Mouse (Mus musculus): ENCODE results near the gene Vamp5.

Gene Vamp5

GRCm38 (mm10) chr6:72380131-72380770, at the start of gene Vamp5:
Gene Vamp5, minus strand, starts transcription at chr6:72380468.
- peak; percentile 87 for DNase-seq (ENCODE audit: low spot score)

- no peak for DNase-seq (ENCODE audit: low spot score)
Measured at GRCm38 (mm10) chr6:72429061-72429842, 49.0 kb upstream of the Vamp5 start.

GRCm38 (mm10) chr6:72428036-72428435, 47.8 kb upstream of the Vamp5 start:
- DNase-seq (ENCODE audit: low spot score), result peak; percentile 58

GRCm38 (mm10) chr6:72425646-72426045, 45.4 kb upstream of the Vamp5 start:
- DNase-seq (ENCODE audit: low spot score), result no peak

- no peak for DNase-seq (ENCODE audit: low spot score)
Measured at GRCm38 (mm10) chr6:72420901-72421300, 40.6 kb upstream of the Vamp5 start.

GRCm38 (mm10) chr6:72419806-72420205, 39.5 kb upstream of the Vamp5 start:
- DNase-seq (ENCODE audit: low spot score), result no peak

- no peak for DNase-seq (ENCODE audit: low spot score)
Measured at GRCm38 (mm10) chr6:72418279-72418678, 38.0 kb upstream of the Vamp5 start.

- DNase-seq (ENCODE audit: low spot score), result no peak
Measured at GRCm38 (mm10) chr6:72415964-72416772, 35.9 kb upstream of the Vamp5 start.

GRCm38 (mm10) chr6:72415181-72415580, 34.9 kb upstream of the Vamp5 start:
- no peak for DNase-seq (ENCODE audit: low spot score)

- peak; percentile 87 for DNase-seq (ENCODE audit: low spot score)
Measured at GRCm38 (mm10) chr6:72414076-72414756, 33.9 kb upstream of the Vamp5 start, which contains the start of gene Ggcx. Gene Ggcx, plus strand, starts transcription at chr6:72414308.

GRCm38 (mm10) chr6:72410518-72410917, 30.2 kb upstream of the Vamp5 start:
- DNase-seq (ENCODE audit: low spot score), result no peak

GRCm38 (mm10) chr6:72410003-72410402, 29.7 kb upstream of the Vamp5 start:
- no peak for DNase-seq (ENCODE audit: low spot score)

GRCm38 (mm10) chr6:72409567-72409966, 29.3 kb upstream of the Vamp5 start:
- DNase-seq (ENCODE audit: low spot score), result peak; percentile 54

GRCm38 (mm10) chr6:72407119-72407518, 26.9 kb upstream of the Vamp5 start:
- DNase-seq (ENCODE audit: low spot score), result peak; percentile 87

GRCm38 (mm10) chr6:72405356-72405755, 25.1 kb upstream of the Vamp5 start:
- DNase-seq (ENCODE audit: low spot score), result no peak

GRCm38 (mm10) chr6:72401875-72402274, 21.6 kb upstream of the Vamp5 start:
- peak; percentile 62 for DNase-seq (ENCODE audit: low spot score)

- DNase-seq (ENCODE audit: low spot score), result no peak
Measured at GRCm38 (mm10) chr6:72399967-72400366, 19.7 kb upstream of the Vamp5 start.

- DNase-seq (ENCODE audit: low spot score), result no peak
Measured at GRCm38 (mm10) chr6:72396837-72397251, 16.6 kb upstream of the Vamp5 start.

GRCm38 (mm10) chr6:72392341-72392740, 12.1 kb upstream of the Vamp5 start:
- no peak for DNase-seq (ENCODE audit: low spot score)

- DNase-seq (ENCODE audit: low spot score), result peak; percentile 51
Measured at GRCm38 (mm10) chr6:72390795-72391521, 10.7 kb upstream of the Vamp5 start.

All from spleen, adult 12 weeks (tissue).